Mouse (Mus musculus): ENCODE measurements around the gene Ssxb8. TPM values are rescaled to one million over a fixed set of nuclear protein-coding genes. Genes with fewer than 3 reads are reported as not detected.

Gene Ssxb8
- not detected for polyA plus RNA-seq (2017; shearing (Covaris generic))

DNA sequence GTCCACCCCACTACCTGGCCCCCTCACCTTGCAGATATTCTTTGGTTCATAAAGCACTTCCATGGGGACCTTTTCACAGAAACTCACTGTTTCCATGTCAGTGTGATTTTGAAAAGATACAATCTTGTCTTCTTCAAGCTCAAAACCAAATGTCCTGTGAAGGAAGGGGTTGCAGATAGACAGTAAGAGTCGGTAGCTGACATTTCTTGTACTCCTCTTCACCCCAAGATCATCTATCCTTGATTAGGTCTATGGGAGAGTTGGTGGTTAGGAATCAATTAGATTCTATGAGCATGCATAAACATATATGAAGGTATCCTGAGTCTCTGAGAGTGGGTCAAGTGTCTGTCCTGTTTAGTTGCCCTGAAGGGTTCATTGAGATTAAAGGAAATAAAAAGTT, at the start of gene Ssxb8:
Ssxb8 (minus strand) TSS at position 101 of the 400 bp plus-strand sequence.

Other genes starting within 250 kb of the Ssxb8 start
- not detected for gene Ssxb2, start 229.1 kb downstream of the Ssxb8 start, polyA plus RNA-seq (2017; shearing (Covaris generic))
- not detected for gene Gm14459, start 165.9 kb downstream of the Ssxb8 start, polyA plus RNA-seq (2017; shearing (Covaris generic))
- not detected for gene Ssxb6, start 142.6 kb downstream of the Ssxb8 start, polyA plus RNA-seq (2017; shearing (Covaris generic))
- gene Ssxb3, start 99.0 kb downstream of the Ssxb8 start, polyA plus RNA-seq (2017; shearing (Covaris generic)): not detected
- not detected for gene Ssx9, start 57.6 kb upstream of the Ssxb8 start, polyA plus RNA-seq (2017; shearing (Covaris generic))
- gene Ssxb5, start 112.8 kb upstream of the Ssxb8 start, polyA plus RNA-seq (2017; shearing (Covaris generic)): not detected
- not detected for gene Gm6592, start 153.2 kb upstream of the Ssxb8 start, polyA plus RNA-seq (2017; shearing (Covaris generic))
- gene Gm5751, start 183.4 kb upstream of the Ssxb8 start, polyA plus RNA-seq (2017; shearing (Covaris generic)): not detected
- 1.8 TPM for gene B630019K06Rik, start 201.5 kb upstream of the Ssxb8 start, polyA plus RNA-seq (2017; shearing (Covaris generic))

Measured in CD4-positive, CD25-positive, alpha-beta regulatory T cell (primary cell).